Mouse (Mus musculus): Measurements from ENCODE around the gene Ryr3.

Gene Ryr3

GRCm38 (mm10) chr2:113216746-113217461 lies at the start of gene Ryr3:
Ryr3 (minus strand) TSS chr2:113217096.
- DNase-seq = peak; percentile 56

- no peak for DNase-seq
Observed at GRCm38 (mm10) chr2:113238871-113239270, 22.0 kb upstream of the Ryr3 start.

- no peak for DNase-seq
Observed at GRCm38 (mm10) chr2:113236993-113237392, 20.1 kb upstream of the Ryr3 start.

GRCm38 (mm10) chr2:113234559-113234958 lies 17.7 kb upstream of the Ryr3 start:
- peak; percentile 40 for DNase-seq

- DNase-seq = no peak
Observed at GRCm38 (mm10) chr2:113233356-113233755, 16.5 kb upstream of the Ryr3 start.

GRCm38 (mm10) chr2:113216105-113216745 lies 671 bp downstream of the Ryr3 start:
- DNase-seq = no peak

GRCm38 (mm10) chr2:113210023-113210422 lies 6.9 kb downstream of the Ryr3 start:
- no peak for DNase-seq

GRCm38 (mm10) chr2:113209263-113209662 lies 7.6 kb downstream of the Ryr3 start:
- DNase-seq = no peak

- DNase-seq = peak; percentile 82
Observed at GRCm38 (mm10) chr2:113202857-113203256, 14.0 kb downstream of the Ryr3 start.

GRCm38 (mm10) chr2:113199030-113199679 lies 17.7 kb downstream of the Ryr3 start:
- no peak for DNase-seq

- DNase-seq = peak; percentile 39
Observed at GRCm38 (mm10) chr2:113187158-113187557, 29.7 kb downstream of the Ryr3 start.

GRCm38 (mm10) chr2:113181701-113182100 lies 35.2 kb downstream of the Ryr3 start:
- DNase-seq = no peak

- DNase-seq = no peak
Observed at GRCm38 (mm10) chr2:113178047-113178446, 38.8 kb downstream of the Ryr3 start.

- DNase-seq = no peak
Observed at GRCm38 (mm10) chr2:113176337-113176736, 40.6 kb downstream of the Ryr3 start.

GRCm38 (mm10) chr2:113168096-113168495 lies 48.8 kb downstream of the Ryr3 start:
- no peak for DNase-seq

- peak; percentile 40 for DNase-seq
Observed at GRCm38 (mm10) chr2:113161494-113161893, 55.4 kb downstream of the Ryr3 start.

- no peak for DNase-seq
Observed at GRCm38 (mm10) chr2:113137766-113138165, 79.1 kb downstream of the Ryr3 start.

GRCm38 (mm10) chr2:113123476-113123875 lies 93.4 kb downstream of the Ryr3 start:
- no peak for DNase-seq

GRCm38 (mm10) chr2:113119080-113119479 lies 97.8 kb downstream of the Ryr3 start:
- no peak for DNase-seq

GRCm38 (mm10) chr2:113116788-113117187 lies 100.1 kb downstream of the Ryr3 start:
- DNase-seq = no peak

- DNase-seq = no peak
Observed at GRCm38 (mm10) chr2:113115897-113116283, 101.0 kb downstream of the Ryr3 start.

- DNase-seq = no peak
Observed at GRCm38 (mm10) chr2:113115248-113115896, 101.5 kb downstream of the Ryr3 start.

- peak; percentile 81 for DNase-seq
Observed at GRCm38 (mm10) chr2:113104609-113105008, 112.3 kb downstream of the Ryr3 start.

All from layer of hippocampus, adult 9-11 months (tissue).